Mouse (Mus musculus) thymus, adult 2 months (tissue): Measurements from ENCODE around the gene Exph5.

Experiments
- CTCF ChIP-seq: fragments of 200-500 bp; IDR thresholded peaks from 2 replicates; pipeline ENCODE4 v1.5.1; 2012; ENCODE audit warnings: mild to moderate bottlenecking, control low read depth, low read length, moderate library complexity, borderline replicate concordance; ENCODE audit not compliant: control insufficient read depth, poor library complexity, insufficient read depth; ENCODE audit errors: extremely low read depth
- POLR2A ChIP-seq: fragments of 200-500 bp; IDR thresholded peaks from 2 replicates; pipeline ENCODE4 v1.6.1; 2012; ENCODE audit warnings: mild to moderate bottlenecking, low read length, control low read depth, moderate library complexity; ENCODE audit not compliant: control insufficient read depth, poor library complexity, insufficient read depth; ENCODE audit errors: extremely low read depth

GRCm38 (mm10) chr9:53321683-53322082 is 20.2 kb downstream of the Exph5 start:
- no peak for TF ChIP-seq CTCF
- TF ChIP-seq POLR2A = no peak
